Mouse (Mus musculus): Measurements from ENCODE around the gene Slc35f2.

The Slc35f2 gene

DNA sequence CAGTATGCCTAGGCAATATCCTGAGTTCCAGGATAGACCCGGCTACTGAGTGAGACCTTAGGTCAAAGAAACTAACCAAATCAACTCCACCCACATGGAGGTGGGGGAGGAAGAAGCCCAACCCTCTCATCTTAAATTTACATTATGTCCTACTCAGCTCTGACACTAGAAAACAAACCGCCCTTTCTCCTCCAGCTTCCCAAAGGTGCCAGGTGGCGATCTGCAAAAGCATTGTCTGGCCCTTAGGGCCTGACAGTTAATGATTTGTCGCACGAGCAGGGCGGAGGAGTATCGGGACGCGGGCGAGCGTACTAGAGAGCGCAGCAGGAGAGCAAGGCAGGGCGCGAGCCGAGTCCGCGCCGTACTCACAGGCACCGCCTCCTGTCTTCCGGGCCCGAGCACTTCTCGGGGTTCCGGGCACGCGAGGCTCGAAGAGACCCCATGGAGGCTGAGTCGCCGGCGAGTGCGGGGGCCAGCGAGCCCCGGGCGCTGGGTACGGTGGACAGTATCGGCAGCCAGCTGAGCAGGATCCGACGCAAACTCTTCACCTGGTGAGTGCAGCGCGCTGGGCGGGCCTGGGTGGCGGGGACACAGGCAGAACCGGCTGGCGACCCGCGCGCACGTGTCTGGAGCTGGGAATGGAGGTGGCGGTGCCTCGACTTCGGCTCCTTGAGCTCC is at the start of gene Slc35f2:
Gene Slc35f2 (plus strand): TSS at position 195 of the 678 bp plus-strand sequence.
- peak; percentile 74 for DNase-seq (ENCODE audit: extremely low spot score)

DNA sequence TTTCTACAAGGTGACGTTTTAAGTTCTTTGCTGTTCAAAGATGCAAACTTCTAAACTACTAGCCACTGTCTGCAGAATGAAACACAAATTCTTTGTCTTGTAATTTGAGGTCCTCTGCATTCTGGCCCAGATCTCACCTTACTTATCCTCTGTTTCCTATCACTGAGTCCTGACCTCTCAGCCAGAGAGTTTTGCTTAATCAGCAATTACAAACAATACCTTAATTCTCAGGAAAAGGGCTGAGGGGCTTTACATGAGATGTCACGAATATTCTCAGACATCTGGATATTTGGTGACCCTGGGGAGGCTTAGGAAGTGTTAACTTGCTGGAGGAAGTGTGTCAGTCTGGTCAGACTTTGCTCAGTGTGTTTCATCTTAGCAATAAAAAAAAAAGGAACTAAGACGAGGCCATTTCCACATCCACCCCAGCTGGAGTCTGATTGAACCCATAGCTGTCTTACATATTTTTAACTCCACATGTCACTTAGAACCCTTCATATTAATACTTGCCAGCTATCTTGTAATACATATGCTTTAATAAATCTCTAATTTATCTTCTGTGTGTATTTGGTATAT is 30.4 kb upstream of the Slc35f2 start:
- DNase-seq (ENCODE audit: extremely low spot score), result no peak

DNA sequence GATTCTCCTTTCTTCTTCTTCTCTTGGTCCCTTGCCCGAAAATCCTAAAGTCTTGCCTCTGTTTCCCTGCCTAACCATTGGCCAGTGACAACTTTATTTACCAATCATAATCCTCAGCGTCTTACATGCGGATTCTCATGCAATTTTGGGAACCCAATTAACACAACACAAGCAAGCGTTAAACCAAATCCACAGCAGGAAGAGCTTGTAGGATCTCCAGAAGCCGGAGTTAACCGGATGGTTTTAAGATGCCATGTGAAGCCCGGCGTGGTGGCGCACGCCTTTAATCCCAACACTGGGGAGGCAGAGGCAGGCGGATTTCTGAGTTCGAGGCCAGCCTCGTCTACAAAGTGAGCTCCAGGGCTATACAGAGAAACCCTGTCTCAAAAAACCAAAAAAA is 20.9 kb upstream of the Slc35f2 start:
- DNase-seq (ENCODE audit: extremely low spot score), result no peak

DNA sequence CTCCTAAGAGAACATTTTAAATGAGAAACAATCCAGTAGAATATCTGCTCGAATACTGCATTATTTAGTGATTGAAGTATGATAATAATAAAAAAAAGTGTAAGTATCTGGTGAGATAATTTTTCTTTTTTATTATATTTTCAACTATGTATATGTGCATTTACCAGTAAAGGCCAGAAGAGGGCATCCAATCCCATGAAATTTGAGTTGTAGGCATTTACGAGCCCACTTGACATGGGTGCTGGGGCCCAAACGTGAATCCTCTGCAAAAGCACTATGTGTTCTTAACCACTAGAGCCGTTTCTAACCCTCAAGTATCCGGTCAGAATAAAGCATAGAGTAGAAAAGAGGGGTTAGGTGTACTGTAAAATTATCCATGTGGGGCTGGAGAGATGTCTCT is 20.4 kb upstream of the Slc35f2 start:
- no peak for DNase-seq (ENCODE audit: extremely low spot score)

DNA sequence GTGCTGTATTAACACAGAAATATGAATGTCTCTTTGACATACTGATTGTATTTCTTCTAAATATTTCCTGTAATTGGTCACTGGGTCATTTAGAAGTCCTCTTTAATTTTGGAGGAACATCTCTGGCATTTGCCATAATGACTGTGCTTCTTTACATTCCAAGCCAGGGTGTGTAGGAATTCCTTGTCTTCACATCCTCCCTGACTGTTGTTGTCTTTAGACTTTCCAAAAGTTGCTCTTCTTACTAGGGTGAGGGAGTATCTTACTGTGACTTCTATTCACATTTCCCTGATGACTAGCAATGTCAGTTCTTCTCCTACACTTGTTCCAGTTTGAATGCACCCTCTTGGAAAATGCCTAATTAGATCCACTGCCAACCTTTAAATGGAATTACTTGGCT is 16.5 kb upstream of the Slc35f2 start:
- no peak for DNase-seq (ENCODE audit: extremely low spot score)

GRCm38 (mm10) chr9:53758142-53758541 is 13.2 kb upstream of the Slc35f2 start:
- no peak for DNase-seq (ENCODE audit: extremely low spot score)

DNA sequence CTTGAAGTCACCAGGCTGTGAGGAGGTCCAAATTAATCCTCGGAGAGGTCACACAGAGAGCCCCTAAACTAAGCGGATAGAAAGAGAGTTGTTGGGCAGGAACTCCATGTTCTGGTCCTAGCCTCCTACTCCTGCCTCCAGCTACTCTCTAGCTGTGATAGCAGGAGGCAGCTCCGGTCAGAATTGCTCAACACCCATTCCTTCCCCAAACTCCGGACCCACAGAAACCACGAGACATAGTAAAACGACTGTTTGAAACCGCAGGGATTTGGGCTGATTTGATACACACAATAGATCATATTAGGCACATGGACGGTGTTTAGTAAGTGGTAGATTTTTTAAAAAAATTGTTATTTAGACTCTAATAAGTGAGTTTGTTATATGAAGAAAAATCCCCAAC is 6.6 kb upstream of the Slc35f2 start:
- no peak for DNase-seq (ENCODE audit: extremely low spot score)

DNA sequence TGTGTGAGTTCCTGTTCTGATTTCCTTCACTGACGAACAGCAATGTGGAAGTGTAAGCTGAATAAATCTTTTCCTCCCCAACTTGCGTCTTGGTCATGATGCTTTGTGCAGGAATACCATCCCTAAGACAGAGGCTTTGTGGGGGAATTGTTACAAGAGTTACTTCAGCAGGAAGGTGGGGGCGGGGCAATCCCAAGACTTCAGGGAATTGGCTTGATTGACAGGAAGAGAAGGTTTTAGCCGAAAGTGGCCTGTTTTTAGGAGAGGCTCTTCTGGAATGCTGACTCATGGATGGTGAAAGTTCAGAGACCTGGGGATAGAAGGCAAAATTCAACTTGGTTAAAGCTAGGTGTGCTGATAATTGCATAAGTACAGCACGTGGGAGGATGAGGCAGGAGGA is 2.9 kb upstream of the Slc35f2 start:
- DNase-seq (ENCODE audit: extremely low spot score), result no peak

- DNase-seq (ENCODE audit: extremely low spot score), result no peak
Observed at GRCm38 (mm10) chr9:53770771-53771343, 481 bp upstream of the Slc35f2 start.

DNA sequence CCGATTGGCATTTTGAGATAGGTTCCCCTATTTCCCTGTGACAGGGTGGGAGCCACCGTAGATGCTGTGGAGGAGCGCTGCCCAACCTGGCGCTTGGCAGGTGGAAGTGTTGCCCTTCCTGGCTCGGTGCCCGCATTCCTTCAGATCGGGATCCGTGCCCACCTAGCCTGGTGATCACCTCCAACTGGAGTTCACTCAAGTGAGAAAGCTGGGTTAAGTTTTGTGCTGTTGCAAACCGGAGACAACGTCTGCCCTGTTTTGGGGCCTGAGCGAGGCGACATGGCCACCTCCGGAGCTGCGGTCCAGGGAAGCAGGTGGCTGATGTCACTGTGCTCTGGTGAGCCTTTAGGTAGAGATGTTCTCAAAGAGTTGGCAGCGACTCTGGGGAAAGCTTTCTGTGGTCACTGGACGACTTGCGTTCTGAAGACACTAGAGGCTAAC is 803 bp downstream of the Slc35f2 start:
- no peak for DNase-seq (ENCODE audit: extremely low spot score)

- no peak for DNase-seq (ENCODE audit: extremely low spot score)
Observed at GRCm38 (mm10) chr9:53775511-53775910, 4.2 kb downstream of the Slc35f2 start.

GRCm38 (mm10) chr9:53786561-53787407 is 15.4 kb downstream of the Slc35f2 start:
- DNase-seq (ENCODE audit: extremely low spot score), result no peak

DNA sequence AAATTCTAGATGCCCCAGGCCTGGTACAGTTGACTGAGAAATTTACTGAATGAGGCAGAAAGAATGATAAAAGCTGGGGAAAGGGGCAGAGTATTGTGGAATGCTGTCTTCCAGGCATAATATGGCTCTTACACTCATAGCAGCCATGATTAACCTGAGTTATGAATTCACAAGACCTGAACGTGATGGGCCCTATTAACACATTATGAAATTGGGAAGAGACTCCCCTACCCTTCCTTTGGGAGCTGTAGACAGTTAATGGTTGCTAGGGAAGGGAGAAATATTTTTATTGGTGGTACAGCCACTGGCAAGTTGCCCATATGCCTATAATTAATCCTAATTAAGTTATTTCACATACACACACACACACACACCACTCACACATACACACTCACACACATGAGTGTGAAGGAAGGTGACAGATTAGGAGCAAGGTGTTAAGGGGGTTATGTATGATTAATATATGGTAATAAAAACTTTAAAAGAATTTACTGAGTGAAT is 22.5 kb downstream of the Slc35f2 start:
- DNase-seq (ENCODE audit: extremely low spot score), result no peak

DNA sequence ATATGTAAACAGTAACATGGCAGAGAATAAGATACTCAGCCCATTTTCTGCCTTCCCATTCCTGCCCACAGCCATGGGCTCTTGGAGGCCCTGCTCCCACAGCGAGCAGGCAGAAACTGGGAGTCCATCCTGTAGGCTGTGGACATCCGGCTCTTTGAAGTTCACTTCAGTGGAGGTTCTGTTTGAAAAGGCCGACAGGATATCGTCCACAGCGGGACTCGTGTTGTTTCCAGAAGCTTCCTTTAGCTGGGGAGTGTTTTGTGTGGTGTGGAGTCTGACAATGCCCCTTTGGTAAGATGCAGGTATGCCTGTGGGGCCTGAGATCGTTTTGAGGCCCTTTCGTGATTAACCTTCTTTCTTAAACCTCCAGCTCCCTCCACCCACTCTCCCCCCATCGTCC is 23.2 kb downstream of the Slc35f2 start:
- no peak for DNase-seq (ENCODE audit: extremely low spot score)

- DNase-seq (ENCODE audit: extremely low spot score), result no peak
Observed at GRCm38 (mm10) chr9:53795351-53795750, 24.0 kb downstream of the Slc35f2 start.

- no peak for DNase-seq (ENCODE audit: extremely low spot score)
Observed at GRCm38 (mm10) chr9:53796386-53796785, 25.0 kb downstream of the Slc35f2 start.

DNA sequence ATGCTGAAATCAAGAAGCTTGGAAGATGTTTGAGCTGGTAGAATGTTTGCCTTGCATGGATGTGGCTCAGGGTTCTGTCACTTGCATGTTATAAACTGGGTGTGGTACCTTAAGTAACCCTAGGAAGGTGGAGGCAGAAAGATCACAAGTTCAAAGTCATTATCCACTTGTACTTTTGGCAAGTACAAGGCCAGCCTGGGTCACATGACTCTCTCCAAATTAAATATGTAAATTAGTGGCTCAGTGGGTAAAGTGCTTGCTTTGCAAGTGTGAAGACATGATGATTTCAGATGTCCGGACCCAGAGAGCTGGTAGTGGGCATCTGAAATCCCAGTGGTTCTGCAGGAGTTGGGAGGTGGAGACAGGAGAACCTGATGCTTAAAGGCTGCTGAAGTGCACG is 25.8 kb downstream of the Slc35f2 start:
- DNase-seq (ENCODE audit: extremely low spot score), result no peak

DNA sequence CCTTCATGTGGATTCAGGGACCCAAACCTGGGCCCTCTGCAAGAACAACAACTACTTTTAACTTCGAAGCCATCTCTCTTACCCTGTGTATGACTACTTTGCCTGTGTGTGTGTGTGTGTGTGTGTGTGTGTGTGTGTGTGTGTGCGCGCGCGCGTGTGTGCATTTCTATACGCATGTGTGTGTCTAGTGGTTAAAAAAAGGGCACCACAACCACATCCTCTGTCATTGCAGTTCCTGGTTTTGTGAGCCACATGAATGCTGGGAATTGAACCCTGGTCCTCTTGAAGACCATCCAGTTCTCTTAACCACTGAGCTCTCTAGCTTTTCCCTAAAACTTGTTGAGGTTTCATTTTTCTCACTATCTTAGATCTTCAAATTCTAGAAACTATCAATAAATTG is 31.6 kb downstream of the Slc35f2 start:
- no peak for DNase-seq (ENCODE audit: extremely low spot score)

DNA sequence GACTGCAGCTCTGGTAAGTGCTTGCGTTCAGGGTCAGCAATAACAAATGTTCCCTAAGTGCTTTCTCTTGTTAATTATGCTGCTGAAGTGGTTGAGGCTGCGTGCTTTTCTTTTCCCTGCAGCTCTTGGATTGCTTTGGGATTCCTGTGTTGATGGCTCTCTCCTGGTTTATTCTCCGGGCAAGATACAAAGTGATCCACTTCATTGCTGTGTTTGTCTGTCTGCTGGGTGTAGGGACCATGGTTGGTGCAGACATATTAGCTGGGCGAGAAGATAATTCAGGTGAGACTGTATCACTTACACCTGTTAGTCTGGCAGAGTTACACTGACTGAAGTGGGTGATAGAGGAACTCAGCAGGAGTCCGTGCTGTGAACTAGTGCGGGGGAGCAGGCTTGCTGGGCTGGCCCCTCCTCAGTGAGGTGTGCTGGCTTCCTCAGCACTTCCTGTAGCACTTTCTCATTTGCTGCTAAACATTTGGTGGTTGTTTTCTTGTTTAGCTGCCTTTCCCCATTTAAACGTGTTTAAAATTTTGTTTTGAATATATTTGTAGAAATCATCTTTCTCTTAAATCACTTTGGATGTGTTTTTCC is 35.3 kb downstream of the Slc35f2 start:
- DNase-seq (ENCODE audit: extremely low spot score), result no peak

- no peak for DNase-seq (ENCODE audit: extremely low spot score)
Observed at GRCm38 (mm10) chr9:53813418-53813817, 42.1 kb downstream of the Slc35f2 start.

GRCm38 (mm10) chr9:53818760-53819159 is 47.4 kb downstream of the Slc35f2 start:
- DNase-seq (ENCODE audit: extremely low spot score), result peak; percentile 31

GRCm38 (mm10) chr9:53825318-53825717 is 54.0 kb downstream of the Slc35f2 start:
- peak; percentile 59 for DNase-seq (ENCODE audit: extremely low spot score)

All from embryo, embryonic 9.5 days (tissue).